Mouse (Mus musculus): ENCODE measurements around the gene Btbd11.

The Btbd11 gene

DNA sequence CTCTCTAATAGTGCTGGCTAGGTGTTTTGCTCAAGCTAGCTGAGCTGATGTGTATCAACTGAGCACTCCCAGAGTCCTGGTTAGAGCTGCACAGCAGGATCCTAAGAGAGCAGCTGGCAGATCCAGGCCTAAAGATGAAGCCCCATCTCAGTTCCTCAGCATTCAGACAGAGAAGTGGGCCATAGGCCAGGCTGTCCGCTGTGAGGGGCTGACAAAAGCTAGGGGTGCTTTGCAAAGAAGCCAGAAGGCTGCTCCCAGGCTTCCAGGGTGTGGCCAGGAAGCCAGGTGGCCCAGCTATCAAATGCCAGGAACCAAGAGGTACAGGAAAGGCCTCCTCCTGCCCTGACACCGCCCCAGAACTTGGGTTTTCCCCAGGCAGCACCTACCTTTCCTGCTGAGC is 140.0 kb downstream of the Btbd11 start:
- Histone ChIP-seq H3K4me3 (replicated peaks; ENCODE audit: low read length) (peak overlapping the region; percentile 55), H3K4me1 (replicated peaks; ENCODE audit: low read depth, low read length) (peaks cover 91% of the 10 kb centered on the region), H3K9me3 (ENCODE audit: low read length) (no peaks in the 10 kb centered on the region), H3K36me3 (ENCODE audit: insufficient read depth, low read length) (peaks cover 13% of the 10 kb centered on the region; the same call in 1 of the 2 replicates), H3K27me3 (ENCODE audit: insufficient read depth, low read length) (no peaks in the 10 kb centered on the region)
- TF ChIP-seq CTCF (conservative IDR thresholded peaks at IDR 0.05; ENCODE audit: low read length) (no peak), NANOG (IDR thresholded peaks at IDR 0.05; ENCODE audit: borderline replicate concordance, low read length) (no peak), POU5F1 (IDR thresholded peaks at IDR 0.05; ENCODE audit: borderline replicate concordance, low read length) (no peak)

DNA sequence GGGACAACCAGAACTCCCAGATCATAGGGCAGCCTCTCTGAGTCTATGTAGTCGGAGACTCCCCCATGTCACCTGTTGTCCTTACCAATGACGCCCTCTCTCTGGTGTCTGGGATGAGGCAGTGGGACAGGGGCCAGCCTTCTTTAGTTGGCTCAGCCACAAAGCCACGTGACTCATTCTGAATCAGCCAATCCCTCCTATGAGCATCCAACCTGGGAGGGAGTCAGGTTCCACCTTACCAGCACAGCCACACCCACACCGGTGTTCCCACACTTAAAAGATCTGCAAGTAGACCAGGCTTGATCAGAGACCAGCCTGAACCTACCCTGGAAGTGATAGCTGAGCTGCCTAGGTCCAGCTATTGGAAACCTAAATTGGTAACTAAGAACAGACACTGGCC is 141.1 kb downstream of the Btbd11 start:
- Histone ChIP-seq H3K9me3 (ENCODE audit: low read length) (no peaks in the 10 kb centered on the region), H3K36me3 (ENCODE audit: insufficient read depth, low read length) (peaks cover 6% of the 10 kb centered on the region; the same call in 1 of the 2 replicates), H3K4me3 (replicated peaks; ENCODE audit: low read length) (peak overlapping the region; percentile 55), H3K27me3 (ENCODE audit: insufficient read depth, low read length) (no peaks in the 10 kb centered on the region), H3K4me1 (replicated peaks; ENCODE audit: low read depth, low read length) (peaks cover 90% of the 10 kb centered on the region)
- TF ChIP-seq POU5F1 (IDR thresholded peaks at IDR 0.05; ENCODE audit: borderline replicate concordance, low read length) (no peak), NANOG (IDR thresholded peaks at IDR 0.05; ENCODE audit: borderline replicate concordance, low read length) (no peak), CTCF (conservative IDR thresholded peaks at IDR 0.05; ENCODE audit: low read length) (no peak)

DNA sequence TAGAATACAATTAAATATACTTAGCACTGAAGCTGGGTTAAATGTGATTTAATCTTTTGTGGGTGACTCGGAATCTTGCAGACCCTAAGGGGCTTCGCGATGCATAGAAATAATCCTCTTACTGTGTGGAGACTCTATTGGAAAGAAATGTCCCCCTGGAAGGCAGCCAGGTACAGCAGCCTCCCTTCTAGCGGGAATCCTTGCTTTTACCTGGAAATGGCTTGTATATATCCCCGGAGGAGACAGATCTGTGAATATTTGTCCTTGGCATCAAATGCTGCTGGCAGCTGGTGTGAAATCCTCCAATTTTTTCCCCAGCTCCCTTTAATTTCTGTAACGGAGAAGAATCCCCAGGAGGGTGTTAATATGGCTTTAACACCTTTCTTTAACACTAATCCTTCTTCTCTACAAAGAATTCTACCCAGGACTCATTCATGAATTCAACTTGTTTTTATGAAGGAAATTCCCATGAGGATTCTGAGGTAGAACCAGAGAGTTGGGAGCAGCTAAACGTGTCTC is 146.6 kb downstream of the Btbd11 start:
- TF ChIP-seq POU5F1 (IDR thresholded peaks at IDR 0.05; ENCODE audit: borderline replicate concordance, low read length) (no peak), CTCF (conservative IDR thresholded peaks at IDR 0.05; ENCODE audit: low read length) (no peak), NANOG (IDR thresholded peaks at IDR 0.05; ENCODE audit: borderline replicate concordance, low read length) (no peak)
- Histone ChIP-seq H3K27me3 (ENCODE audit: insufficient read depth, low read length) (no peaks in the 10 kb centered on the region), H3K36me3 (ENCODE audit: insufficient read depth, low read length) (no peaks in the 10 kb centered on the region), H3K4me1 (replicated peaks; ENCODE audit: low read depth, low read length) (peaks cover 87% of the 10 kb centered on the region), H3K4me3 (replicated peaks; ENCODE audit: low read length) (no peak overlapping the region), H3K9me3 (ENCODE audit: low read length) (no peaks in the 10 kb centered on the region)

DNA sequence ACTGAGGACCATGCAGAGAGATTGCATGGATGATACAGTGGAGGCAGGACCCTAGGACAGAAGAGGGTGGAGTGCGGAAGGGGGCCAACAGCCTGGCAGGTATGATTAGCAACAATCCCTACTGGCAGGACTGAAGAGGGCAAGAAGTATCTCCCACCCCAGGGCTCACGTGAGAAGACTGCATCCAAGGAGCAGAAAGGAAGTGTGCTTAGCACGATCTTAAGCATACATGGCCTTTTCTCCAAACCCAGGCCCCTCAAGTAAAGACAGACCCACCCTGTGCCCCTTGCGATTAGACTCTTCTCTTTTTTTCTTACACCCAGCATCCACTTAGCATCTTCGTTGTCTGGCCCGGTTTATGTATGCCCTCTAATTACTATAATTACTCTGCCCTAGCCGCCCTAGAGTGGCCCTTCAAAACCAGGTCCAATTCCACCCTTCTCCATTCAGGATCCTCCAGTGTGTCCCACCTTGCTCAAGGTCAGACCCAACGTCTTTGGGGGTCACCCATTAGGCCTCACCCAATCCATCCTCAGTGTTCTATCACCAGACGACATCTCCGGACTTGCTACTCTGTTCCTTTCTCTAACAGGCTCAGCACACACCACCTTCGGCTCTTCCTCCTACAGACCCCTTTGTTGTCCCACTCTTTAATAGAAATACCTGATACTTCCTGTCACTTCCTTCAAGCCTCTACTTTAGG is 151.6 kb downstream of the Btbd11 start:
- no peak for TF ChIP-seq POU5F1 (IDR thresholded peaks at IDR 0.05; ENCODE audit: borderline replicate concordance, low read length)
- no peak for TF ChIP-seq NANOG (IDR thresholded peaks at IDR 0.05; ENCODE audit: borderline replicate concordance, low read length)
- TF ChIP-seq CTCF (conservative IDR thresholded peaks at IDR 0.05; ENCODE audit: low read length): no peak
- peaks cover 89% of the 10 kb centered on the region for H3K4me1 ChIP-seq (replicated peaks; ENCODE audit: low read depth, low read length)

DNA sequence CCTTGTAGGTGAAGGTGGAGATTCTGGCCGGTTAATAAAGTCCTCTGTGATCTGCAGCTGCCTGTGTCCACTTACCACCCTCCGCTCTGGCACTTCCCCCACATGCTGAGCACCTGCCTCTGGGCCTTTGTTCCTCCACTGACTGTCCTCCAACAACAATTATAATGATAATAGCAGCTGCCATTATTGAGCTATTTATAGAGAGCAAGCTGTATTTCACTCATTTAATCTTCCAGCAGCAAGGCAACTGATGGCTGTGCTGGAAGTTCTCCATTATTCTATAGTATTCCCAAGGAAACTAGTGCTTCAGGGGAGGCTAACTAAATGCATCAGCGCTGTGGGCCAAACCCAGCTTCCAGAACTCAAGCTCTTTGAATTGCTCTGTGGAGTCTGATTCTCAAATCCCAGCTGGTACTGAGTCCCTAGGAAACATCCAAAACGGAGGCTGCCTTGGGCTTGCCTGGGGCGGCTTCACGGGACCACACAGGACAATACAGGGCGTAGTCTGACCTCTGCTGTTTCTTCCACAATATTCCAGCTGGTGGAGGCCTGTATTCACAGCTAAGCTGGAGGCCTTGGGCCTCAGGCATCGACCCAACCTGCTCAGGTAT is 153.0 kb downstream of the Btbd11 start:
- TF ChIP-seq POU5F1 (IDR thresholded peaks at IDR 0.05; ENCODE audit: borderline replicate concordance, low read length): 0 out of 2 replicates have a peak, but pooled peaks have one; percentile 6
- peak; percentile 88 for TF ChIP-seq NANOG (IDR thresholded peaks at IDR 0.05; ENCODE audit: borderline replicate concordance, low read length)
- TF ChIP-seq CTCF (conservative IDR thresholded peaks at IDR 0.05; ENCODE audit: low read length): no peak
- Histone ChIP-seq H3K4me1 (replicated peaks; ENCODE audit: low read depth, low read length) (peaks cover 92% of the 10 kb centered on the region), H3K27me3 (ENCODE audit: insufficient read depth, low read length) (no peaks in the 10 kb centered on the region), H3K36me3 (ENCODE audit: insufficient read depth, low read length) (no peaks in the 10 kb centered on the region), H3K4me3 (replicated peaks; ENCODE audit: low read length) (peak overlapping the region; percentile 63), H3K9me3 (ENCODE audit: low read length) (no peaks in the 10 kb centered on the region)

More for the DNA sequence above, 151.6 kb downstream of the Btbd11 start:
- Histone ChIP-seq H3K27me3 (ENCODE audit: insufficient read depth, low read length) (no peaks in the 10 kb centered on the region), H3K36me3 (ENCODE audit: insufficient read depth, low read length) (no peaks in the 10 kb centered on the region), H3K9me3 (ENCODE audit: low read length) (no peaks in the 10 kb centered on the region), H3K4me3 (replicated peaks; ENCODE audit: low read length) (peak overlapping the region; percentile 63; the same call in 1 of the 2 replicates)

DNA sequence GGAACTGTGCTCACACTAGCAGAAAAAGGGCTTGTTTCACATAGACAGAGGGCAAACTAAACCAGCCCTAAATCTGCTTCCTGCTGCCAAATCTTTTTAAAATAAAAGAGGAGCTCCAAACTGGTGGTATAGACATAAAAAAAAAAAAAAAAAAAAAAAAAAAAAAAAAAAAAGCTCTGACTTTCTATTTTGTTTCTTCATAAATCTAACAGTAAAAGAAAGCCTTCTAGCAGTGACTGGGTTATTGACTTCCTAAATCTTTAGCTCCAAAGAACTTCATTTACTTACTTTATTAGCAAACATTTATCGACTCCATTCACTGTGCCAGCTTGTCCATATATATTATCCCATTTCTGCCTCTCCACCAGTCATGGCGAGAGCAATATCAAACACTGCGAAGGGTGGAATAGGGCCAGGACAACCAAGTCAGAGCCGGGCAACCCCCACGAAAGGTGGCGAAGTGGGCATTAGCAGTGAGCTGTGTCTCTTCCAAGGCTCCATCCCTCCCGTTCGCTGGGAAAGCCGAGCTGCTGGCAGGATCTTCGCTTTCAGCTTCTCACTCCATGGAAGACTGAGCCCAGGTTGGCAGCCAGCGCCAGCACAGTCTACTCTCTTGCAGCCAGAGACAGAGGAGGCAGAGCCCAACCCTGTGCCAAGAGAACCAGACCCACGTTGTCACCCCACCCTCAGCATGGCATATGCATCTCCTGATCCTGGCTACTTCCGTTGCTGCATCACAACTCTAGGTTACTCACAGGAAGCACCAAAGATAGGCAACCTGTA is 153.9 kb downstream of the Btbd11 start:
- no peaks in the 10 kb centered on the region for H3K36me3 ChIP-seq (ENCODE audit: insufficient read depth, low read length)
- peaks cover 92% of the 10 kb centered on the region for H3K4me1 ChIP-seq (replicated peaks; ENCODE audit: low read depth, low read length)
- no peaks in the 10 kb centered on the region for H3K9me3 ChIP-seq (ENCODE audit: low read length)
- peak overlapping the region; percentile 61 for H3K4me3 ChIP-seq (replicated peaks; ENCODE audit: low read length)
- H3K27me3 ChIP-seq (ENCODE audit: insufficient read depth, low read length): no peaks in the 10 kb centered on the region
- TF ChIP-seq CTCF (conservative IDR thresholded peaks at IDR 0.05; ENCODE audit: low read length) (no peak), POU5F1 (IDR thresholded peaks at IDR 0.05; ENCODE audit: borderline replicate concordance, low read length) (no peak), NANOG (IDR thresholded peaks at IDR 0.05; ENCODE audit: borderline replicate concordance, low read length) (no peak)

DNA sequence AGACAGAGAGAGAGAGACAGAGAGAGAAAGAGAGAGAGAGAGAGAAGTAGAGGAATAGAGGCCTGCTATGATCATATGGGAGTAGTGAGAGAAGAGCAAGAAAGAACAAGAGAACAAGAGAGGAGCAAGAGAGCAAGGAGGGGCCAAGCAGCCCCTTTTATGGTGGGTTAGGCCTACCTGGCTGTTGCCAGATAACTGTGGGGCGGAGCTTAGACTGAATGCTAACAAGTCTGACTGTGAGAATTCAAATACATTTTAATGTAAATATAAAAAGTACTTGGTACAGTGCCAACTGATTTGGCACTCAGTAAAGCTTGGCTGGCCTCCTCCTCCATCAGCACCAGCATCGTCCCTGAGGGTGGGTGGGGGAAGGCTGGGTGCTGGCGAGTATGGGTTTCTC is 154.9 kb downstream of the Btbd11 start:
- TF ChIP-seq CTCF (conservative IDR thresholded peaks at IDR 0.05; ENCODE audit: low read length): no peak
- no peak for TF ChIP-seq POU5F1 (IDR thresholded peaks at IDR 0.05; ENCODE audit: borderline replicate concordance, low read length)
- TF ChIP-seq NANOG (IDR thresholded peaks at IDR 0.05; ENCODE audit: borderline replicate concordance, low read length): no peak
- Histone ChIP-seq H3K36me3 (ENCODE audit: insufficient read depth, low read length) (no peaks in the 10 kb centered on the region), H3K4me3 (replicated peaks; ENCODE audit: low read length) (no peak overlapping the region), H3K4me1 (replicated peaks; ENCODE audit: low read depth, low read length) (peaks cover 92% of the 10 kb centered on the region), H3K27me3 (ENCODE audit: insufficient read depth, low read length) (no peaks in the 10 kb centered on the region), H3K9me3 (ENCODE audit: low read length) (no peaks in the 10 kb centered on the region)

All from E14TG2a.4 (cell line).